Mouse (Mus musculus) heart, embryonic 16.5 days (tissue): ENCODE results near the gene Itga9. TPM values are rescaled to one million over a fixed set of nuclear protein-coding genes. Genes with fewer than 3 reads are reported as not detected.

Experiments used
- ATAC-seq: fragments of 200-750 bp; cut with Nextera tagmentation; replicated peaks from 2 replicates; pipeline ENCODE4 v1.8.0; 2017; ENCODE audit warnings: moderate number of reproducible peaks; ENCODE audit not compliant: insufficient read depth, low FRiP score; ENCODE audit errors: extremely low read depth
- H3K27ac ChIP-seq: fragments of 300-500 bp; sonication (generic); 2 replicates; pipeline ENCODE4 v1.5.1; 2014; ENCODE audit warnings: mild to moderate bottlenecking, low read length, control low read depth, moderate library complexity
- H3K27me3 ChIP-seq: fragments of 300-500 bp; sonication (generic); 2 replicates; pipeline ENCODE4 v1.6.1; 2014; ENCODE audit warnings: low read length, mixed read lengths; ENCODE audit not compliant: control insufficient read depth, insufficient read depth
- H3K36me3 ChIP-seq: fragments of 300-500 bp; sonication (generic); 2 replicates; pipeline ENCODE4 v1.6.1; 2014; ENCODE audit not compliant: control insufficient read depth, insufficient read depth
- H3K4me1 ChIP-seq: fragments of 300-500 bp; sonication (generic); 2 replicates; pipeline ENCODE4 v1.6.1; 2014; ENCODE audit warnings: low read length, mixed read lengths; ENCODE audit not compliant: control insufficient read depth, insufficient read depth
- H3K4me2 ChIP-seq: fragments of 300-500 bp; sonication (generic); 2 replicates; pipeline ENCODE4 v1.6.1; 2014; ENCODE audit warnings: low read depth, mild to moderate bottlenecking, control low read depth, low read length
- H3K4me3 ChIP-seq: fragments of 300-500 bp; sonication (generic); 2 replicates; pipeline ENCODE4 v1.5.1; 2014; ENCODE audit warnings: mild to moderate bottlenecking, control low read depth, low read length
- H3K9ac ChIP-seq: fragments of 300-500 bp; sonication (generic); 2 replicates; pipeline ENCODE4 v1.6.1; 2014; ENCODE audit warnings: low read length, control low read depth
- H3K9me3 ChIP-seq: fragments of 300-500 bp; sonication (generic); replicated peaks from 2 replicates; pipeline ENCODE4 v1.6.1; 2016; ENCODE audit warnings: low read length; ENCODE audit not compliant: control insufficient read depth
- whole genome bisulfite sequencing: fragments of 180-500 bp; shearing (Covaris S2); extraction: QIAGEN DNeasy Blood & Tissue Kit; methylation state at CpG from one replicate; pipeline ENCODE4 v1.1.7; 2014; 5-methylcytosine and 5-hydroxymethylcytosine counted together
- polyA plus RNA-seq: library from polyadenylated mRNA; unstranded; fragments of >200 nt; fragmentation: Nextera tagmentation; extraction: Ambion mirVana; gene quantifications from 2 replicates; pipeline ENCODE4 v1.2.1, GENCODE M21; 2015

Itga9 gene
- polyA plus RNA-seq, 1 experiment from 2014 or later: 3.1 TPM

- H3K4me3 ChIP-seq: peak overlapping the region; percentile 88
- peak overlapping the region; percentile 92 for H3K27ac ChIP-seq
- H3K9me3 ChIP-seq: no peaks in the 10 kb centered on the region
- H3K27me3 ChIP-seq: no peaks in the 10 kb centered on the region
- peaks cover 2% of the 10 kb centered on the region; the same call in 1 of the 2 replicates for H3K36me3 ChIP-seq
- WGBS: 18% methylated on average over 8 of the region's 8 CpGs
- H3K4me2 ChIP-seq: peak overlapping the region; percentile 99
- H3K4me1 ChIP-seq: peaks cover 25% of the 10 kb centered on the region
- no peak for ATAC-seq
- H3K9ac ChIP-seq: peak overlapping the region; percentile 96
Observed at GRCm38 (mm10) chr9:118927501-118927900, 321.0 kb downstream of the Itga9 start.

GRCm38 (mm10) chr9:118928007-118928406 lies 321.5 kb downstream of the Itga9 start:
- peak overlapping the region; percentile 96; the same call in 1 of the 2 replicates for H3K9ac ChIP-seq
- peak overlapping the region; percentile 88 for H3K4me3 ChIP-seq
- 52% methylated on average over 2 of the region's 2 CpGs for WGBS
- peak overlapping the region; percentile 99 for H3K4me2 ChIP-seq
- ATAC-seq: no peak
- no peaks in the 10 kb centered on the region for H3K27me3 ChIP-seq
- H3K9me3 ChIP-seq: no peaks in the 10 kb centered on the region
- H3K4me1 ChIP-seq: peaks cover 25% of the 10 kb centered on the region
- peak overlapping the region; percentile 92; the same call in 1 of the 2 replicates for H3K27ac ChIP-seq
- peaks cover 2% of the 10 kb centered on the region; the same call in 1 of the 2 replicates for H3K36me3 ChIP-seq

GRCm38 (mm10) chr9:118928656-118929055 lies 322.2 kb downstream of the Itga9 start:
- Histone ChIP-seq H3K36me3 (peaks cover 2% of the 10 kb centered on the region; the same call in 1 of the 2 replicates), H3K9ac (0 out of 2 replicates have a peak overlapping the region, but pooled peaks have one; percentile 22), H3K4me2 (peak overlapping the region; percentile 99; the same call in 1 of the 2 replicates), H3K4me1 (peaks cover 25% of the 10 kb centered on the region), H3K9me3 (no peaks in the 10 kb centered on the region), H3K4me3 (no peak overlapping the region), H3K27me3 (no peaks in the 10 kb centered on the region), H3K27ac (no peak overlapping the region)
- ATAC-seq: no peak
- 48% methylated on average over 7 of the region's 7 CpGs for WGBS

GRCm38 (mm10) chr9:118930611-118931010 lies 324.1 kb downstream of the Itga9 start:
- no peak overlapping the region for H3K4me3 ChIP-seq
- H3K36me3 ChIP-seq: peaks cover 2% of the 10 kb centered on the region; the same call in 1 of the 2 replicates
- H3K27me3 ChIP-seq: no peaks in the 10 kb centered on the region
- peaks cover 21% of the 10 kb centered on the region for H3K4me1 ChIP-seq
- H3K9me3 ChIP-seq: no peaks in the 10 kb centered on the region
- H3K4me2 ChIP-seq: no peak overlapping the region
- WGBS: 75% methylated on average over 9 of the region's 9 CpGs
- ATAC-seq: no peak
- H3K9ac ChIP-seq: no peak overlapping the region
- H3K27ac ChIP-seq: no peak overlapping the region

GRCm38 (mm10) chr9:118933800-118934199 lies 327.3 kb downstream of the Itga9 start:
- no peak overlapping the region for H3K9ac ChIP-seq
- H3K36me3 ChIP-seq: peaks cover 2% of the 10 kb centered on the region; the same call in 1 of the 2 replicates
- H3K4me2 ChIP-seq: no peak overlapping the region
- 80% methylated on average over 9 of the region's 9 CpGs for WGBS
- H3K27ac ChIP-seq: no peak overlapping the region
- no peaks in the 10 kb centered on the region for H3K9me3 ChIP-seq
- peaks cover 13% of the 10 kb centered on the region for H3K4me1 ChIP-seq
- ATAC-seq: no peak
- H3K4me3 ChIP-seq: no peak overlapping the region
- H3K27me3 ChIP-seq: no peaks in the 10 kb centered on the region

GRCm38 (mm10) chr9:118934319-118934718 lies 327.8 kb downstream of the Itga9 start:
- WGBS: 66% methylated on average over 12 of the region's 12 CpGs
- Histone ChIP-seq H3K4me2 (peak overlapping the region; percentile 12; the same call in 1 of the 2 replicates), H3K9ac (no peak overlapping the region), H3K36me3 (peaks cover 2% of the 10 kb centered on the region; the same call in 1 of the 2 replicates), H3K9me3 (no peaks in the 10 kb centered on the region), H3K27me3 (no peaks in the 10 kb centered on the region), H3K4me1 (peaks cover 15% of the 10 kb centered on the region), H3K27ac (no peak overlapping the region), H3K4me3 (no peak overlapping the region)
- no peak for ATAC-seq

- 66% methylated on average over 13 of the region's 13 CpGs for WGBS
- no peak overlapping the region for H3K27ac ChIP-seq
- no peaks in the 10 kb centered on the region for H3K27me3 ChIP-seq
- no peak overlapping the region for H3K4me2 ChIP-seq
- no peaks in the 10 kb centered on the region for H3K9me3 ChIP-seq
- H3K36me3 ChIP-seq: peaks cover 2% of the 10 kb centered on the region; the same call in 1 of the 2 replicates
- peaks cover 22% of the 10 kb centered on the region for H3K4me1 ChIP-seq
- H3K4me3 ChIP-seq: no peak overlapping the region
- no peak overlapping the region for H3K9ac ChIP-seq
- no peak for ATAC-seq
Observed at GRCm38 (mm10) chr9:118935098-118935497, 328.6 kb downstream of the Itga9 start.

GRCm38 (mm10) chr9:118936071-118936470 lies 329.6 kb downstream of the Itga9 start:
- H3K9me3 ChIP-seq: no peaks in the 10 kb centered on the region
- 71% methylated on average over 12 of the region's 12 CpGs for WGBS
- no peak overlapping the region for H3K4me2 ChIP-seq
- H3K4me1 ChIP-seq: peaks cover 32% of the 10 kb centered on the region
- H3K36me3 ChIP-seq: no peaks in the 10 kb centered on the region
- no peaks in the 10 kb centered on the region for H3K27me3 ChIP-seq
- H3K27ac ChIP-seq: no peak overlapping the region
- ATAC-seq: no peak
- no peak overlapping the region for H3K9ac ChIP-seq
- no peak overlapping the region for H3K4me3 ChIP-seq

GRCm38 (mm10) chr9:118937515-118937914 lies 331.0 kb downstream of the Itga9 start:
- WGBS: 29% methylated on average over 3 of the region's 3 CpGs
- Histone ChIP-seq H3K4me3 (no peak overlapping the region), H3K27ac (0 out of 2 replicates have a peak overlapping the region, but pooled peaks have one; percentile 3), H3K36me3 (no peaks in the 10 kb centered on the region), H3K4me2 (no peak overlapping the region), H3K9ac (0 out of 2 replicates have a peak overlapping the region, but pooled peaks have one; percentile 27), H3K27me3 (no peaks in the 10 kb centered on the region), H3K4me1 (peaks cover 38% of the 10 kb centered on the region), H3K9me3 (no peaks in the 10 kb centered on the region)
- ATAC-seq: peak; percentile 70
